Mouse (Mus musculus) forebrain, embryonic 14.5 days (tissue): ENCODE results near the gene Olfr771. TPM values are rescaled to one million over a fixed set of nuclear protein-coding genes. Genes with fewer than 3 reads are reported as not detected.
"Not testable (repeated sequence)": the region's sequence is repeated elsewhere in the genome, so short reads cannot be mapped to it uniquely, and the experiment has no call there.

Experiments
- ATAC-seq: fragments of 200-750 bp; cut with Nextera tagmentation; 2 replicates; pipeline ENCODE4 v1.8.0; 2017; ENCODE audit warnings: mild to moderate bottlenecking, moderate library complexity
- DNase-seq: peaks from one replicate; pipeline ENCODE4 v3.0.0-alpha.2; 2015; ENCODE audit warnings: low spot score
- H3K27ac ChIP-seq: fragments of 300-500 bp; sonication (generic); 2 replicates; pipeline ENCODE4 v1.5.1; 2014; ENCODE audit warnings: low read depth, mild to moderate bottlenecking, control low read depth, low read length, moderate library complexity
- H3K27me3 ChIP-seq: fragments of 300-500 bp; sonication (generic); replicated peaks from 2 replicates; pipeline ENCODE4 v1.6.1; 2014; ENCODE audit warnings: low read length, control low read depth, mixed read lengths; ENCODE audit not compliant: control insufficient read depth, insufficient read depth
- H3K36me3 ChIP-seq: fragments of 300-500 bp; sonication (generic); 2 replicates; pipeline ENCODE4 v1.6.1; 2014; ENCODE audit warnings: low read length, control low read depth; ENCODE audit not compliant: control insufficient read depth, insufficient read depth
- H3K4me1 ChIP-seq: fragments of 300-500 bp; sonication (generic); 2 replicates; pipeline ENCODE4 v1.6.1; 2014; ENCODE audit warnings: antibody characterized with exemption, low read length, control low read depth; ENCODE audit not compliant: control insufficient read depth, insufficient read depth
- H3K4me2 ChIP-seq: fragments of 300-500 bp; sonication (generic); 2 replicates; pipeline ENCODE4 v1.6.1; 2014; ENCODE audit warnings: mild to moderate bottlenecking, control low read depth, low read length
- H3K4me3 ChIP-seq: fragments of 300-500 bp; sonication (generic); 2 replicates; pipeline ENCODE4 v1.5.1; 2014; ENCODE audit warnings: low read depth, low read length, control low read depth
- H3K9ac ChIP-seq: fragments of 300-500 bp; sonication (generic); 2 replicates; pipeline ENCODE4 v1.6.1; 2014; ENCODE audit warnings: mild to moderate bottlenecking, low read length, control low read depth, moderate library complexity
- H3K9me3 ChIP-seq: fragments of 300-500 bp; sonication (generic); replicated peaks from 2 replicates; pipeline ENCODE4 v1.6.1; 2016; ENCODE audit warnings: low read length, control low read depth, mixed read lengths; ENCODE audit not compliant: control insufficient read depth
- WGBS: fragments of 180-500 bp; shearing (Covaris S2); extraction: QIAGEN DNeasy Blood & Tissue Kit; methylation state at CpG from one replicate; pipeline ENCODE4 v1.1.7; 2014; 5-methylcytosine and 5-hydroxymethylcytosine counted together
- polyA plus RNA-seq: library from polyadenylated mRNA; unstranded; fragments of >200 nt; fragmentation: Nextera tagmentation; extraction: Ambion mirVana; gene quantifications from 2 replicates; pipeline ENCODE4 v1.2.1, GENCODE M21; 2014

Gene Olfr771
- not detected in 2 replicates for polyA plus RNA-seq

- Histone ChIP-seq H3K4me1 (no peaks in the 10 kb centered on the region), H3K27ac (no peak within 1 kb of the TSS), H3K27me3 (no peaks in the 10 kb centered on the region), H3K4me3 (no peak within 1 kb of the TSS), H3K4me2 (no peak within 1 kb of the TSS), H3K9me3 (no peaks in the 10 kb centered on the region), H3K9ac (no peak within 1 kb of the TSS), H3K36me3 (no peaks in the 10 kb centered on the region)
- DNase-seq: no peak
- ATAC-seq: no peak
- 83% methylated on average over 1 of the region's 1 CpGs for WGBS
Observed at GRCm38 (mm10) chr10:129164651-129165050, at the start of gene Olfr771. Gene Olfr771 (minus strand): TSS chr10:129164751.

- not testable (repeated sequence) for H3K27me3 ChIP-seq, H3K4me1 ChIP-seq, H3K4me3 ChIP-seq, H3K36me3 ChIP-seq, H3K27ac ChIP-seq, DNase-seq, H3K4me2 ChIP-seq, ATAC-seq, H3K9ac ChIP-seq, H3K9me3 ChIP-seq
Observed at GRCm38 (mm10) chr10:129187319-129187718, 22.8 kb upstream of the Olfr771 start, which contains the start of gene Olfr773. Gene Olfr773 (minus strand): TSS chr10:129187419.

DNA sequence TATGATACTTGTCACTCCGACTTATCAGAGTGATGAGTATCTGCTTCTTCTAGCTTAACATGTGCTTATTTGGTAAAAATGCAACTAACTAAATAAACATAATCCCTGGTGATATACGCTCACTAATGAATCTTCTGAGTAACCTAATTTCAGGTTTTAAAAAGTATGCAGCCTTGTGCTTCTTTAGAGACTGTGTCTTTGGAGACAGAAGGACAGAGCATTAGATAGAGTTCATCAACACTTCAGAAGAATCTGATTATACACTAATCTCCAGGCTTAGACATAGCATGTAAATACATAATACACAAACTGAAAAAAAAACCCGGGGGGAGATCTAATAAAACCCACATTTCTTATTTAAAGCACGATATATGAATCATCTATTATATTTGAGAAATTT lies 13.3 kb upstream of the Olfr771 start, which contains the start of gene Olfr772:
Olfr772 (minus strand) TSS at position 101 of the 400 bp plus-strand sequence.
- not testable (repeated sequence) for DNase-seq, H3K27ac ChIP-seq, H3K9me3 ChIP-seq, H3K9ac ChIP-seq, H3K27me3 ChIP-seq, H3K4me1 ChIP-seq, H3K4me2 ChIP-seq, H3K36me3 ChIP-seq, ATAC-seq, H3K4me3 ChIP-seq
- WGBS: 86% methylated on average over 3 of the region's 4 CpGs

DNA sequence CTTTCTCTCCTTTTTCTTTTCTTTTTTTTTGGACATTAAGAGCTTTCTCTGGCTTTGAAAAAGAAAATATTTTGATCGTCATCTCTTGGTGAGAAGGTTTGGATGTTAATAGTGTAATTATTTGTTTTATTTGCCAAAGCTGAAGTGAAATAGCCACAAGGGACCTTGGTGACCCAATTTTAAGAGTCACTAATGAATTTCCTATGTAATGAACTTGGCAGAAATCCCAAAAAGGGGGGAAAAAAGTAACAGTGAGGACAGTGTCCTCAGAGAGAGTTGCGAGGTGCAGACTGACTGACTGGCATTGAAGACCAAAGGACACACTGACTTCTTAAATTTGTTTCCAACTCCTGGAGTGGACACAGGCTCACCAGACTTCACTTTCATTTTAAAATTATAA lies 25.7 kb downstream of the Olfr771 start, which contains the start of gene Olfr770:
Olfr770 (minus strand) TSS at position 101 of the 400 bp plus-strand sequence.
- DNase-seq (peak; percentile 0), ATAC-seq (no peak)
- no peaks in the 10 kb centered on the region for H3K27me3 ChIP-seq
- no peak within 1 kb of the TSS for H3K4me3 ChIP-seq
- no peak within 1 kb of the TSS for H3K9ac ChIP-seq
- no peak within 1 kb of the TSS for H3K27ac ChIP-seq
- no peaks in the 10 kb centered on the region for H3K36me3 ChIP-seq
- no peaks in the 10 kb centered on the region for H3K4me1 ChIP-seq
- no peak within 1 kb of the TSS for H3K4me2 ChIP-seq
- H3K9me3 ChIP-seq: no peaks in the 10 kb centered on the region
- WGBS: 65% methylated on average over 2 of the region's 2 CpGs

DNA sequence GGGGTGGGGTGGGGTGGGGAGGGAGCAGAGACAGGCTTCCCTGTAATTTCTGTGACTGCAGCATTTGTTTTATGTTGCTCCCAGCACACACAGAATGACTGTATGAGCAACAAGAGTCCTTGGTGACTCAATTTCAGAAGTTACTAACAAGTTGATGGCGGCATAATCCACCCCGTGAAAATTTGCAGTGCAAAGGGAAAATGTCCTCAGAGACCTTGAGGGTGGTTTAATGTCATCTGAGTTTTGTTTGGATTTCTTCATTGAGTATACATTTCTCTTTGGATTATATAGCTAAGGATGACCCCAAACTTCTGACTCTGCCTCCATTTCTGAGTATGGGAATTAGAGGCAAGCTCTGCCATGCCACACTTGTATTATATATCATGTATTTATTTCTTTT lies 46.8 kb downstream of the Olfr771 start, which contains the start of gene Olfr769:
Olfr769 (minus strand) TSS at position 101 of the 400 bp plus-strand sequence.
- ATAC-seq (no peak), DNase-seq (no peak)
- WGBS: 96% methylated on average over 2 of the region's 2 CpGs
- no peaks in the 10 kb centered on the region for H3K27me3 ChIP-seq
- no peak within 1 kb of the TSS for H3K4me2 ChIP-seq
- H3K4me3 ChIP-seq: no peak within 1 kb of the TSS
- H3K36me3 ChIP-seq: no peaks in the 10 kb centered on the region
- H3K9me3 ChIP-seq: no peaks in the 10 kb centered on the region
- no peak within 1 kb of the TSS for H3K9ac ChIP-seq
- no peaks in the 10 kb centered on the region for H3K4me1 ChIP-seq
- H3K27ac ChIP-seq: no peak within 1 kb of the TSS

GRCm38 (mm10) chr10:129115146-129115545 lies 49.4 kb downstream of the Olfr771 start:
- Histone ChIP-seq H3K9me3 (no peaks in the 10 kb centered on the region), H3K27me3 (no peaks in the 10 kb centered on the region), H3K4me1 (no peaks in the 10 kb centered on the region), H3K36me3 (no peaks in the 10 kb centered on the region), H3K4me2 (no peak overlapping the region), H3K4me3 (no peak overlapping the region), H3K27ac (no peak overlapping the region), H3K9ac (no peak overlapping the region)
- 96% methylated on average over 3 of the region's 3 CpGs for WGBS
- no peak for DNase-seq
- ATAC-seq: no peak

Other genes with a start within 250 kb of the Olfr771 start
- gene Rdh5, start 241.9 kb downstream of the Olfr771 start, polyA plus RNA-seq: 8.8 and 9.9 TPM in 2 replicates
- 244 and 295 TPM in 2 replicates for gene Bloc1s1, start 240.7 kb downstream of the Olfr771 start, polyA plus RNA-seq
- gene Itga7, start 230.9 kb downstream of the Olfr771 start, polyA plus RNA-seq: 1.3 and 1.8 TPM in 2 replicates
- not detected in 2 replicates for gene Mettl7b, start 203.8 kb downstream of the Olfr771 start, polyA plus RNA-seq
- not detected in 2 replicates for gene Olfr9, start 175.3 kb downstream of the Olfr771 start, polyA plus RNA-seq
- gene Olfr763, start 154.0 kb downstream of the Olfr771 start, polyA plus RNA-seq: not detected in 2 replicates
- not detected in 2 replicates for gene Olfr764-ps1, start 124.9 kb downstream of the Olfr771 start, polyA plus RNA-seq
- gene Olfr765, start 114.8 kb downstream of the Olfr771 start, polyA plus RNA-seq: not detected in 2 replicates
- gene Olfr766-ps1, start 95.8 kb downstream of the Olfr771 start, polyA plus RNA-seq: not detected in 2 replicates
- not detected in 2 replicates for gene Olfr767, start 81.8 kb downstream of the Olfr771 start, polyA plus RNA-seq
- gene Olfr768, start 65.4 kb downstream of the Olfr771 start, polyA plus RNA-seq: not detected in 2 replicates
- not detected in 2 replicates for gene Olfr769, start 46.9 kb downstream of the Olfr771 start, polyA plus RNA-seq
- not detected in 2 replicates for gene Olfr770, start 25.8 kb downstream of the Olfr771 start, polyA plus RNA-seq
- gene Olfr772, start 13.2 kb upstream of the Olfr771 start, polyA plus RNA-seq: not detected in 2 replicates
- gene Olfr773, start 22.7 kb upstream of the Olfr771 start, polyA plus RNA-seq: not detected in 2 replicates
- gene Olfr774, start 71.5 kb upstream of the Olfr771 start, polyA plus RNA-seq: not detected in 2 replicates
- gene Olfr775, start 83.7 kb upstream of the Olfr771 start, polyA plus RNA-seq: not detected in 2 replicates
- not detected in 2 replicates for gene Olfr776, start 94.4 kb upstream of the Olfr771 start, polyA plus RNA-seq
- gene Olfr777, start 106.7 kb upstream of the Olfr771 start, polyA plus RNA-seq: not detected in 2 replicates
- not detected in 2 replicates for gene Olfr780, start 153.4 kb upstream of the Olfr771 start, polyA plus RNA-seq
- gene Olfr781, start 164.1 kb upstream of the Olfr771 start, polyA plus RNA-seq: not detected in 2 replicates
- not detected in 2 replicates for gene Olfr782, start 184.1 kb upstream of the Olfr771 start, polyA plus RNA-seq
- gene Olfr784, start 219.3 kb upstream of the Olfr771 start, polyA plus RNA-seq: 0.09 TPM in 1 of 2 replicates, not detected in the other
- not detected in 2 replicates for gene Olfr785, start 240.7 kb upstream of the Olfr771 start, polyA plus RNA-seq